Mouse (Mus musculus) MEL (cell line): ENCODE data around the gene Il5.
A peak's percentile ranks its signal among the peaks of the same experiment; 100 is the strongest.

Experiments
- BHLHE40 ChIP-seq: IDR thresholded peaks from 2 replicates; pipeline ENCODE4 v1.6.1; 2012; ENCODE audit warnings: low read depth, mild to moderate bottlenecking, inconsistent platforms, low read length, improper control_type of control experiment, borderline replicate concordance
- CTCF ChIP-seq, 3 experiments: IDR thresholded peaks in 2 of 3; conservative IDR thresholded peaks in 1 of 3; 2 replicates each; pipeline ENCODE4 v1.5.1; 2011 to 2012; ENCODE audit warnings: low read length in 3 of 3, low read depth in 2 of 3, mild to moderate bottlenecking in 2 of 3, improper control_type of control experiment in 1 of 3, inconsistent platforms in 1 of 3, mixed read lengths in 1 of 3, moderate library complexity in 1 of 3; ENCODE audit not compliant: control insufficient read depth in 1 of 3, insufficient read depth in 1 of 3, poor library complexity in 1 of 3, severe bottlenecking in 1 of 3
- POLR2A ChIP-seq, 2 experiments: IDR thresholded peaks; 2 replicates each; pipeline ENCODE4 v1.6.1; 2011 to 2012; ENCODE audit warnings: low read length in 2 of 2, mild to moderate bottlenecking in 2 of 2, control low read depth in 1 of 2, improper control_type of control experiment in 1 of 2, low read depth in 1 of 2, moderate library complexity in 1 of 2; ENCODE audit not compliant: control insufficient read depth in 1 of 2, insufficient read depth in 1 of 2, poor library complexity in 1 of 2
- ZKSCAN1 ChIP-seq: IDR thresholded peaks from 2 replicates; pipeline ENCODE4 v1.6.1; 2012; ENCODE audit warnings: low read depth, mild to moderate bottlenecking, inconsistent platforms, low read length, improper control_type of control experiment, moderate library complexity
- ZNF384 ChIP-seq: IDR thresholded peaks from 2 replicates; pipeline ENCODE4 v1.6.1; 2012; ENCODE audit warnings: low read depth, mild to moderate bottlenecking, inconsistent platforms, low read length, improper control_type of control experiment

GRCm38 (mm10) chr11:53732244-53732643 is 11.7 kb downstream of the Il5 start:
- TF ChIP-seq ZNF384, result peak; percentile 94
- no peak for TF ChIP-seq POLR2A (IDR thresholded peaks at IDR 0.05; ENCODE audit: control insufficient read depth in 1 of 2, insufficient read depth in 1 of 2, low read depth in 1 of 2, low read length in 2 of 2, poor library complexity in 1 of 2)
- TF ChIP-seq CTCF (IDR thresholded peaks at IDR 0.05 in 2 of 3, conservative IDR thresholded peaks at IDR 0.05 in 1 of 3; ENCODE audit: control insufficient read depth in 1 of 3, insufficient read depth in 1 of 3, low read depth in 2 of 3, low read length in 3 of 3, poor library complexity in 1 of 3, severe bottlenecking in 1 of 3), result no peak
- TF ChIP-seq BHLHE40, result no peak
- TF ChIP-seq ZKSCAN1, result no peak
